Mouse (Mus musculus) liver (tissue): ENCODE data around the gene Tmem253.

Experiments used
- DNase-seq: peaks from one replicate; pipeline ENCODE4 v3.0.0-alpha.2; 2020; ENCODE audit warnings: mixed read lengths

Gene Tmem253

GRCm38 (mm10) chr14:52008321-52009203 is 6.9 kb upstream of the Tmem253 start:
- DNase-seq, result peak; percentile 89

GRCm38 (mm10) chr14:52009361-52009760 is 6.1 kb upstream of the Tmem253 start:
- DNase-seq, result no peak

GRCm38 (mm10) chr14:52009841-52010240 is 5.6 kb upstream of the Tmem253 start:
- no peak for DNase-seq

- DNase-seq, result no peak
These were observed 4.9 kb upstream of the Tmem253 start for GRCm38 (mm10) chr14:52010446-52011111.

- no peak for DNase-seq
These were observed 3.8 kb upstream of the Tmem253 start for GRCm38 (mm10) chr14:52011683-52012082.

- no peak for DNase-seq
These were observed 3.4 kb upstream of the Tmem253 start for GRCm38 (mm10) chr14:52012085-52012484.

- DNase-seq, result no peak
These were observed 2.9 kb upstream of the Tmem253 start for GRCm38 (mm10) chr14:52012553-52012952.

GRCm38 (mm10) chr14:52013021-52013610 is 2.3 kb upstream of the Tmem253 start:
- no peak for DNase-seq

- DNase-seq, result peak; percentile 56
These were observed 1.7 kb upstream of the Tmem253 start for GRCm38 (mm10) chr14:52013771-52014219.

GRCm38 (mm10) chr14:52014271-52014760 is 1.1 kb upstream of the Tmem253 start:
- no peak for DNase-seq

- DNase-seq, result peak; percentile 76
These were observed 622 bp upstream of the Tmem253 start for GRCm38 (mm10) chr14:52014761-52015311.

GRCm38 (mm10) chr14:52016625-52017405 is 1.4 kb downstream of the Tmem253 start:
- no peak for DNase-seq

GRCm38 (mm10) chr14:52017662-52018061 is 2.2 kb downstream of the Tmem253 start:
- no peak for DNase-seq

- DNase-seq, result no peak
These were observed 3.0 kb downstream of the Tmem253 start for GRCm38 (mm10) chr14:52018248-52019050.

GRCm38 (mm10) chr14:52019051-52019589 is 3.7 kb downstream of the Tmem253 start:
- no peak for DNase-seq

- peak; percentile 97 for DNase-seq
These were observed 4.3 kb downstream of the Tmem253 start for GRCm38 (mm10) chr14:52019590-52020340.

- DNase-seq, result peak; percentile 89
These were observed 5.2 kb downstream of the Tmem253 start, which contains the start of gene Zfp219 for GRCm38 (mm10) chr14:52020486-52021137. Gene Zfp219, minus strand, starts transcription at chr14:52020733.

GRCm38 (mm10) chr14:52021138-52021529 is 5.7 kb downstream of the Tmem253 start:
- DNase-seq, result no peak

- no peak for DNase-seq
These were observed 6.2 kb downstream of the Tmem253 start for GRCm38 (mm10) chr14:52021568-52022212.
